Mouse (Mus musculus) A20 (cell line): ENCODE results near the gene Wnt1.

ENCODE experiments used
- DNase-seq: peaks from one replicate; pipeline ENCODE4 v3.0.0-alpha.2; 2011; ENCODE audit warnings: low read depth, low spot score

Gene Wnt1

GRCm38 (mm10) chr15:98777762-98778161, 11.9 kb upstream of the Wnt1 start, which contains the start of gene Wnt10b:
Gene Wnt10b (minus strand): TSS chr15:98778150.
- no peak for DNase-seq

GRCm38 (mm10) chr15:98778191-98778770, 11.4 kb upstream of the Wnt1 start:
- no peak for DNase-seq

GRCm38 (mm10) chr15:98778806-98779205, 10.9 kb upstream of the Wnt1 start:
- DNase-seq: no peak

- no peak for DNase-seq
Measured at GRCm38 (mm10) chr15:98780075-98780474, 9.6 kb upstream of the Wnt1 start.

GRCm38 (mm10) chr15:98780573-98780972, 9.1 kb upstream of the Wnt1 start:
- DNase-seq: no peak

- DNase-seq: no peak
Measured at GRCm38 (mm10) chr15:98781166-98781565, 8.5 kb upstream of the Wnt1 start.

GRCm38 (mm10) chr15:98785744-98786143, 3.9 kb upstream of the Wnt1 start:
- peak; percentile 58 for DNase-seq

- no peak for DNase-seq
Measured at GRCm38 (mm10) chr15:98787930-98788329, 1.7 kb upstream of the Wnt1 start.

- DNase-seq: no peak
Measured at GRCm38 (mm10) chr15:98788972-98789660, 541 bp upstream of the Wnt1 start.

- no peak for DNase-seq
Measured at GRCm38 (mm10) chr15:98790761-98791160, 1.1 kb downstream of the Wnt1 start.

GRCm38 (mm10) chr15:98791221-98791620, 1.6 kb downstream of the Wnt1 start:
- no peak for DNase-seq

- DNase-seq: no peak
Measured at GRCm38 (mm10) chr15:98791771-98792170, 2.1 kb downstream of the Wnt1 start.

GRCm38 (mm10) chr15:98792233-98793020, 2.8 kb downstream of the Wnt1 start:
- DNase-seq: no peak

GRCm38 (mm10) chr15:98793141-98793698, 3.6 kb downstream of the Wnt1 start:
- no peak for DNase-seq

- no peak for DNase-seq
Measured at GRCm38 (mm10) chr15:98796803-98797595, 7.3 kb downstream of the Wnt1 start.

GRCm38 (mm10) chr15:98797835-98798492, 8.3 kb downstream of the Wnt1 start:
- no peak for DNase-seq

- DNase-seq: no peak
Measured at GRCm38 (mm10) chr15:98798903-98799302, 9.2 kb downstream of the Wnt1 start.

- DNase-seq: peak; percentile 66
Measured at GRCm38 (mm10) chr15:98799396-98799795, 9.7 kb downstream of the Wnt1 start.

GRCm38 (mm10) chr15:98802926-98803325, 13.3 kb downstream of the Wnt1 start:
- DNase-seq: no peak

- DNase-seq: peak; percentile 67
Measured at GRCm38 (mm10) chr15:98804054-98804453, 14.4 kb downstream of the Wnt1 start.
